Mouse (Mus musculus) hindbrain, embryonic 15.5 days (tissue): ENCODE data around the gene B3gntl1. TPM values are rescaled to one million over a fixed set of nuclear protein-coding genes. Genes with fewer than 3 reads are reported as not detected.
A peak's percentile ranks its signal among the peaks of the same experiment; 100 is the strongest.

ENCODE experiments used
- ATAC-seq: fragments of 200-750 bp; cut with Nextera tagmentation; 2 replicates; pipeline ENCODE4 v1.8.0; 2017; ENCODE audit warnings: low read depth, moderate number of reproducible peaks, moderate TSS enrichment; ENCODE audit not compliant: low FRiP score
- H3K27ac ChIP-seq: fragments of 300-500 bp; sonication (generic); replicated peaks from 2 replicates; pipeline ENCODE4 v1.5.1; 2015; ENCODE audit warnings: mild to moderate bottlenecking, inconsistent platforms
- H3K27me3 ChIP-seq: fragments of 300-500 bp; sonication (generic); 2 replicates; pipeline ENCODE4 v1.6.1; 2015; ENCODE audit warnings: control low read depth, inconsistent platforms
- H3K36me3 ChIP-seq: fragments of 300-500 bp; sonication (generic); 2 replicates; pipeline ENCODE4 v1.6.1; 2015; ENCODE audit warnings: control low read depth, inconsistent platforms
- H3K4me1 ChIP-seq: fragments of 300-500 bp; sonication (generic); replicated peaks from 2 replicates; pipeline ENCODE4 v1.6.1; 2015; ENCODE audit warnings: control low read depth, inconsistent platforms
- H3K4me2 ChIP-seq: fragments of 300-500 bp; sonication (generic); 2 replicates; pipeline ENCODE4 v1.6.1; 2015; ENCODE audit warnings: moderate library complexity, mild to moderate bottlenecking, inconsistent platforms
- H3K4me3 ChIP-seq: fragments of 300-500 bp; sonication (generic); 2 replicates; pipeline ENCODE4 v1.5.1; 2015; ENCODE audit warnings: mild to moderate bottlenecking, inconsistent platforms
- H3K9ac ChIP-seq: fragments of 300-500 bp; sonication (generic); 2 replicates; pipeline ENCODE4 v1.6.1; 2015; ENCODE audit warnings: inconsistent platforms
- H3K9me3 ChIP-seq: fragments of 300-500 bp; sonication (generic); 2 replicates; pipeline ENCODE4 v1.6.1; 2016; ENCODE audit warnings: control low read depth, inconsistent platforms
- whole genome bisulfite sequencing: fragments of 180-500 bp; shearing (Covaris S2); methylation state at CpG from one replicate; pipeline ENCODE4 v1.1.7; 2015; 5-methylcytosine and 5-hydroxymethylcytosine counted together
- polyA plus RNA-seq: library from polyadenylated mRNA; unstranded; fragments of >200 nt; fragmentation: Nextera tagmentation; extraction: Ambion mirVana; gene quantifications from 2 replicates; pipeline ENCODE4 v1.2.1, GENCODE M21; 2015

The B3gntl1 gene
- polyA plus RNA-seq: 6.6 and 7.9 TPM in 2 replicates

- peak; percentile 100 for ATAC-seq
- peak within 1 kb of the TSS; percentile 78 for H3K4me2 ChIP-seq
- H3K4me3 ChIP-seq: peak within 1 kb of the TSS; percentile 88
- no peaks in the 10 kb centered on the region for H3K36me3 ChIP-seq
- H3K9ac ChIP-seq: peak within 1 kb of the TSS; percentile 89
- H3K27me3 ChIP-seq: no peaks in the 10 kb centered on the region
- peak within 1 kb of the TSS; percentile 97 for H3K27ac ChIP-seq
- H3K9me3 ChIP-seq: no peaks in the 10 kb centered on the region
- peaks cover 12% of the 10 kb centered on the region for H3K4me1 ChIP-seq
- WGBS: under 1% methylated on average over 45 of the region's 46 CpGs
Measured at GRCm38 (mm10) chr11:121672990-121673572, at the start of gene B3gntl1. B3gntl1 (minus strand) TSS chr11:121673153.

- Histone ChIP-seq H3K9ac (no peak overlapping the region), H3K36me3 (no peaks in the 10 kb centered on the region), H3K4me3 (no peak overlapping the region), H3K4me2 (no peak overlapping the region), H3K9me3 (no peaks in the 10 kb centered on the region), H3K4me1 (no peaks in the 10 kb centered on the region), H3K27me3 (no peaks in the 10 kb centered on the region), H3K27ac (no peak overlapping the region)
- no peak for ATAC-seq
- WGBS: 79% methylated on average over 2 of the region's 2 CpGs
Measured at GRCm38 (mm10) chr11:121722434-121722833, 49.5 kb upstream of the B3gntl1 start.

- Histone ChIP-seq H3K4me1 (no peaks in the 10 kb centered on the region), H3K27me3 (no peaks in the 10 kb centered on the region), H3K27ac (no peak overlapping the region), H3K9ac (no peak overlapping the region), H3K36me3 (no peaks in the 10 kb centered on the region), H3K4me3 (no peak overlapping the region), H3K9me3 (no peaks in the 10 kb centered on the region), H3K4me2 (no peak overlapping the region)
- 93% methylated on average over 3 of the region's 3 CpGs for WGBS
- no peak for ATAC-seq
Measured at GRCm38 (mm10) chr11:121720752-121721151, 47.8 kb upstream of the B3gntl1 start.

GRCm38 (mm10) chr11:121717724-121718123 lies 44.8 kb upstream of the B3gntl1 start:
- Histone ChIP-seq H3K9me3 (no peaks in the 10 kb centered on the region), H3K27ac (no peak overlapping the region), H3K4me2 (no peak overlapping the region), H3K9ac (no peak overlapping the region), H3K27me3 (no peaks in the 10 kb centered on the region), H3K4me3 (no peak overlapping the region), H3K36me3 (no peaks in the 10 kb centered on the region), H3K4me1 (no peaks in the 10 kb centered on the region)
- 77% methylated on average over 6 of the region's 6 CpGs for WGBS
- no peak for ATAC-seq

- Histone ChIP-seq H3K36me3 (no peaks in the 10 kb centered on the region), H3K4me1 (no peaks in the 10 kb centered on the region), H3K27me3 (no peaks in the 10 kb centered on the region), H3K9ac (no peak overlapping the region), H3K4me2 (no peak overlapping the region), H3K9me3 (no peaks in the 10 kb centered on the region), H3K4me3 (no peak overlapping the region), H3K27ac (no peak overlapping the region)
- WGBS: 93% methylated on average over 2 of the region's 2 CpGs
- ATAC-seq: no peak
Measured at GRCm38 (mm10) chr11:121714745-121715485, 42.0 kb upstream of the B3gntl1 start.

GRCm38 (mm10) chr11:121713569-121713968 lies 40.6 kb upstream of the B3gntl1 start:
- no peak overlapping the region for H3K4me2 ChIP-seq
- H3K4me1 ChIP-seq: no peaks in the 10 kb centered on the region
- H3K9me3 ChIP-seq: no peaks in the 10 kb centered on the region
- H3K9ac ChIP-seq: no peak overlapping the region
- 87% methylated on average over 2 of the region's 2 CpGs for WGBS
- no peaks in the 10 kb centered on the region for H3K27me3 ChIP-seq
- no peak for ATAC-seq
- no peak overlapping the region for H3K4me3 ChIP-seq
- no peak overlapping the region for H3K27ac ChIP-seq
- no peaks in the 10 kb centered on the region for H3K36me3 ChIP-seq

GRCm38 (mm10) chr11:121712987-121713386 lies 40.0 kb upstream of the B3gntl1 start:
- H3K36me3 ChIP-seq: no peaks in the 10 kb centered on the region
- H3K4me1 ChIP-seq: no peaks in the 10 kb centered on the region
- 97% methylated on average over 6 of the region's 6 CpGs for WGBS
- ATAC-seq: no peak
- H3K9me3 ChIP-seq: no peaks in the 10 kb centered on the region
- H3K9ac ChIP-seq: no peak overlapping the region
- H3K27me3 ChIP-seq: no peaks in the 10 kb centered on the region
- H3K27ac ChIP-seq: no peak overlapping the region
- H3K4me3 ChIP-seq: no peak overlapping the region
- H3K4me2 ChIP-seq: no peak overlapping the region

GRCm38 (mm10) chr11:121710245-121710644 lies 37.3 kb upstream of the B3gntl1 start:
- H3K4me1 ChIP-seq: no peaks in the 10 kb centered on the region
- no peak overlapping the region for H3K9ac ChIP-seq
- WGBS: 97% methylated on average over 5 of the region's 5 CpGs
- no peaks in the 10 kb centered on the region for H3K9me3 ChIP-seq
- H3K27me3 ChIP-seq: no peaks in the 10 kb centered on the region; the same call in 1 of the 2 replicates
- no peak for ATAC-seq
- no peak overlapping the region for H3K4me3 ChIP-seq
- H3K36me3 ChIP-seq: no peaks in the 10 kb centered on the region
- no peak overlapping the region for H3K27ac ChIP-seq
- no peak overlapping the region for H3K4me2 ChIP-seq

GRCm38 (mm10) chr11:121709278-121709677 lies 36.3 kb upstream of the B3gntl1 start:
- H3K4me2 ChIP-seq: no peak overlapping the region
- H3K27ac ChIP-seq: no peak overlapping the region
- H3K27me3 ChIP-seq: peaks cover 8% of the 10 kb centered on the region
- 91% methylated on average over 4 of the region's 4 CpGs for WGBS
- no peak for ATAC-seq
- no peaks in the 10 kb centered on the region for H3K9me3 ChIP-seq
- H3K4me1 ChIP-seq: peaks cover under 1% of the 10 kb centered on the region; the same call in 1 of the 2 replicates
- no peaks in the 10 kb centered on the region for H3K36me3 ChIP-seq
- H3K9ac ChIP-seq: no peak overlapping the region
- H3K4me3 ChIP-seq: no peak overlapping the region

- WGBS: 42% methylated on average over 7 of the region's 7 CpGs
Measured at GRCm38 (mm10) chr11:121706521-121707005, 33.6 kb upstream of the B3gntl1 start.

GRCm38 (mm10) chr11:121703619-121704215 lies 30.8 kb upstream of the B3gntl1 start:
- 14% methylated on average over 16 of the region's 16 CpGs for WGBS
- Histone ChIP-seq H3K27me3 (peaks cover 11% of the 10 kb centered on the region), H3K4me1 (peaks cover 20% of the 10 kb centered on the region), H3K4me2 (peak overlapping the region; percentile 91), H3K27ac (no peak overlapping the region), H3K9me3 (no peaks in the 10 kb centered on the region), H3K36me3 (no peaks in the 10 kb centered on the region), H3K4me3 (peak overlapping the region; percentile 66), H3K9ac (peak overlapping the region; percentile 65)
- ATAC-seq: no peak

More at GRCm38 (mm10) chr11:121706521-121707005, 33.6 kb upstream of the B3gntl1 start:
- Histone ChIP-seq H3K27ac (no peak overlapping the region), H3K4me2 (no peak overlapping the region), H3K9me3 (no peaks in the 10 kb centered on the region), H3K9ac (no peak overlapping the region), H3K4me1 (peaks cover 20% of the 10 kb centered on the region), H3K27me3 (peaks cover 9% of the 10 kb centered on the region), H3K36me3 (no peaks in the 10 kb centered on the region), H3K4me3 (no peak overlapping the region)
- ATAC-seq: no peak
